Mouse (Mus musculus): ENCODE measurements at regions not wholly inside any gene's neighbourhood (a gene's known extent, or its start where the extent isn't known, plus 50 kb on each side); places are given as distances from the start of the nearest gene placed in this dataset.

GRCm38 (mm10) chr17:51552277-51553015 is 280.6 kb downstream of the Satb1 start:
- H3K27ac ChIP-seq (ENCODE audit: low read depth) = no peak overlapping the region
- TF ChIP-seq CTCF (IDR thresholded peaks at IDR 0.05; ENCODE audit: low read depth) (no peak), EP300 (IDR thresholded peaks at IDR 0.05; ENCODE audit: low read depth) (no peak)
- no peak overlapping the region for H3K4me2 ChIP-seq (ENCODE audit: low read depth, low read length)
- no peaks in the 10 kb centered on the region for H3K27me3 ChIP-seq (ENCODE audit: control insufficient read depth, insufficient read depth, low read length)
- DNase-seq (ENCODE audit: low spot score) (no peak), ATAC-seq (ENCODE audit: insufficient read depth, low read depth) (no peak)
- H3K9ac ChIP-seq (replicated peaks; ENCODE audit: low read depth, low read length) = no peak overlapping the region
- H3K9me3 ChIP-seq (replicated peaks; ENCODE audit: control insufficient read depth, low read length) = no peaks in the 10 kb centered on the region
- H3K4me3 ChIP-seq (ENCODE audit: low read depth, low read length) = no peak overlapping the region
- 81% methylated on average over 5 of the region's 5 CpGs for WGBS
- H3K4me1 ChIP-seq (ENCODE audit: control insufficient read depth, insufficient read depth) = no peaks in the 10 kb centered on the region
- no peaks in the 10 kb centered on the region for H3K36me3 ChIP-seq (replicated peaks; ENCODE audit: control insufficient read depth, insufficient read depth, low read length)

GRCm38 (mm10) chr17:51546999-51547398 is 286.1 kb downstream of the Satb1 start:
- H3K9me3 ChIP-seq (replicated peaks; ENCODE audit: control insufficient read depth, low read length) = no peaks in the 10 kb centered on the region
- H3K36me3 ChIP-seq (replicated peaks; ENCODE audit: control insufficient read depth, insufficient read depth, low read length) = no peaks in the 10 kb centered on the region
- no peak for ATAC-seq (ENCODE audit: insufficient read depth, low read depth)
- no peak overlapping the region for H3K27ac ChIP-seq (ENCODE audit: low read depth)
- no peak overlapping the region for H3K4me3 ChIP-seq (ENCODE audit: low read depth, low read length)
- H3K4me1 ChIP-seq (ENCODE audit: control insufficient read depth, insufficient read depth) = no peaks in the 10 kb centered on the region
- H3K27me3 ChIP-seq (ENCODE audit: control insufficient read depth, insufficient read depth, low read length) = no peaks in the 10 kb centered on the region
- TF ChIP-seq EP300 (IDR thresholded peaks at IDR 0.05; ENCODE audit: low read depth) = no peak
- TF ChIP-seq CTCF (IDR thresholded peaks at IDR 0.05; ENCODE audit: low read depth) = no peak
- DNase-seq (ENCODE audit: low spot score) = no peak
- WGBS = 30% methylated on average over 3 of the region's 3 CpGs
- H3K9ac ChIP-seq (replicated peaks; ENCODE audit: low read depth, low read length) = no peak overlapping the region
- H3K4me2 ChIP-seq (ENCODE audit: low read depth, low read length) = no peak overlapping the region

DNA sequence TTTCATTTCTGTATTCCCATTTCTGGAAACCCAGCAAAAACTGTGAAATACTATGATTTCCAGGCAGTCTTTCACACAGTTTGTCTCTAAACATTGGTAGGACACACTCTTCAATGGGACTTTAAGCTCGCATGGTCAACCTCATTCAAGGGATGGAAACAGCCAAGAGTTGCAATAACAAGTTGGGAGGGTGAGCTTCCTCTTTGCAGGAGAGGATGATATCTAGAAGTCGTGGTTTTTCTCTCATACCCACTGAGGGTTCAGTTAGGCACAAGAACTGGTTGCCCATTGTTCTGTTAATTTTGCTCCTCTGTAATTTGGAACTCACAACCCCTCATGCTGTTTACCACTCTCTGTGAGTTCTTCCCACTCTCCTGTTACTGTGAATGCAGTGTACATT is 290.5 kb downstream of the Satb1 start:
- no peak overlapping the region for H3K9ac ChIP-seq (replicated peaks; ENCODE audit: low read depth, low read length)
- WGBS = 48% methylated on average over 2 of the region's 2 CpGs
- TF ChIP-seq CTCF (IDR thresholded peaks at IDR 0.05; ENCODE audit: low read depth) (no peak), EP300 (IDR thresholded peaks at IDR 0.05; ENCODE audit: low read depth) (no peak)

DNA sequence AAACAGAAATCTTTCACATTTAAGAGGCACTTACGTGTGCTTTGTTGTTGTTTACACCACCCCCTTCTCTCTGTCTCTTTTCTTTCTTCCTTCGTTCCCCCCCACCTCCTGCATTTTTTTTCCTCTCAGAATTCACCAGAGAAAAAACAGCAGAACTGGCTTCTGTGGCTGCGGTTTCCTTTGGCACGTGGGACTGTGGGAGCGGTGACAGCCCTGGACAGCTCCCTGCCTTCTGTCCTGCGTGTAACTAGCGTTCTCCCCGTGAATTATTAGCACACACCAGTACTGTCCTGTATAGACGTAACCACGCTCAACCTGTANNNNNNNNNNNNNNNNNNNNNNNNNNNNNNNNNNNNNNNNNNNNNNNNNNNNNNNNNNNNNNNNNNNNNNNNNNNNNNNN is 298.4 kb downstream of the Satb1 start:
- WGBS = 28% methylated on average over 10 of the region's 10 CpGs
- Histone ChIP-seq H3K4me2 (ENCODE audit: low read depth, low read length) (peak overlapping the region; percentile 25; the same call in 1 of the 2 replicates), H3K9me3 (replicated peaks; ENCODE audit: control insufficient read depth, low read length) (no peaks in the 10 kb centered on the region), H3K27ac (ENCODE audit: low read depth) (no peak overlapping the region), H3K36me3 (replicated peaks; ENCODE audit: control insufficient read depth, insufficient read depth, low read length) (no peaks in the 10 kb centered on the region), H3K9ac (replicated peaks; ENCODE audit: low read depth, low read length) (no peak overlapping the region), H3K27me3 (ENCODE audit: control insufficient read depth, insufficient read depth, low read length) (no peaks in the 10 kb centered on the region), H3K4me3 (ENCODE audit: low read depth, low read length) (no peak overlapping the region), H3K4me1 (ENCODE audit: control insufficient read depth, insufficient read depth) (no peaks in the 10 kb centered on the region)
- ATAC-seq (ENCODE audit: insufficient read depth, low read depth) (no peak), DNase-seq (ENCODE audit: low spot score) (no peak)
- no peak for TF ChIP-seq CTCF (IDR thresholded peaks at IDR 0.05; ENCODE audit: low read depth)
- TF ChIP-seq EP300 (IDR thresholded peaks at IDR 0.05; ENCODE audit: low read depth) = no peak

More for the DNA sequence above, 290.5 kb downstream of the Satb1 start:
- DNase-seq (ENCODE audit: low spot score) = no peak
- H3K27me3 ChIP-seq (ENCODE audit: control insufficient read depth, insufficient read depth, low read length) = no peaks in the 10 kb centered on the region
- no peak overlapping the region for H3K4me3 ChIP-seq (ENCODE audit: low read depth, low read length)
- no peak overlapping the region for H3K27ac ChIP-seq (ENCODE audit: low read depth)
- H3K4me1 ChIP-seq (ENCODE audit: control insufficient read depth, insufficient read depth) = no peaks in the 10 kb centered on the region
- H3K9me3 ChIP-seq (replicated peaks; ENCODE audit: control insufficient read depth, low read length) = no peaks in the 10 kb centered on the region
- no peak for ATAC-seq (ENCODE audit: insufficient read depth, low read depth)
- H3K4me2 ChIP-seq (ENCODE audit: low read depth, low read length) = no peak overlapping the region
- H3K36me3 ChIP-seq (replicated peaks; ENCODE audit: control insufficient read depth, insufficient read depth, low read length) = no peaks in the 10 kb centered on the region

- TF ChIP-seq EP300 (IDR thresholded peaks at IDR 0.05; ENCODE audit: low read depth) (no peak), CTCF (IDR thresholded peaks at IDR 0.05; ENCODE audit: low read depth) (no peak)
- Histone ChIP-seq H3K9ac (replicated peaks; ENCODE audit: low read depth, low read length) (no peak overlapping the region), H3K4me2 (ENCODE audit: low read depth, low read length) (peak overlapping the region; percentile 25; the same call in 1 of the 2 replicates), H3K9me3 (replicated peaks; ENCODE audit: control insufficient read depth, low read length) (no peaks in the 10 kb centered on the region), H3K4me3 (ENCODE audit: low read depth, low read length) (no peak overlapping the region), H3K27ac (ENCODE audit: low read depth) (no peak overlapping the region), H3K27me3 (ENCODE audit: control insufficient read depth, insufficient read depth, low read length) (no peaks in the 10 kb centered on the region), H3K4me1 (ENCODE audit: control insufficient read depth, insufficient read depth) (no peaks in the 10 kb centered on the region), H3K36me3 (replicated peaks; ENCODE audit: control insufficient read depth, insufficient read depth, low read length) (no peaks in the 10 kb centered on the region)
- ATAC-seq (ENCODE audit: insufficient read depth, low read depth) (no peak), DNase-seq (ENCODE audit: low spot score) (no peak)
- WGBS = 32% methylated on average over 14 of the region's 14 CpGs
Observed at GRCm38 (mm10) chr17:51534270-51534669, 298.8 kb downstream of the Satb1 start.

DNA sequence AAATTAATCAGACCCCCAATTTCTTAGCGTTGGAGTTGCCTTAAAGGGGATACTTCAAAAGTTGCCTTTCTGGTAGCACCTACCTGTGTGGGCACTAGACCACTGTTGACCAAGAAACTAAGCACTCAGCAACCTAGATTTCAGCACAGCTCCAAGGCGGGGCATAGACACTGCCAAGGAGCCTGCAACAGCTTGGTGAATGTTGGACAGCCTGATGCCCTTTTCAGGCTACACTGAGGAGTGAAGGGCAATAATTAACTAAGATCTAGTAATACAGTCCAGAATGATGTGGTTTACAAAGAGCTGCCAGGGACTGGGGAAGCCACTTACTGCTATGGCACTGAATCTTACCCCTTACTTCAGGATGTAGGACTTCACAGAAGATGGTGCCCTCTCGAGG is 304.9 kb downstream of the Satb1 start:
- no peak overlapping the region for H3K9ac ChIP-seq (replicated peaks; ENCODE audit: low read depth, low read length)
- no peak for DNase-seq (ENCODE audit: low spot score)
- ATAC-seq (ENCODE audit: insufficient read depth, low read depth) = no peak
- no peaks in the 10 kb centered on the region for H3K4me1 ChIP-seq (ENCODE audit: control insufficient read depth, insufficient read depth)
- H3K36me3 ChIP-seq (replicated peaks; ENCODE audit: control insufficient read depth, insufficient read depth, low read length) = no peaks in the 10 kb centered on the region
- no peak for TF ChIP-seq CTCF (IDR thresholded peaks at IDR 0.05; ENCODE audit: low read depth)
- no peak for TF ChIP-seq EP300 (IDR thresholded peaks at IDR 0.05; ENCODE audit: low read depth)
- H3K9me3 ChIP-seq (replicated peaks; ENCODE audit: control insufficient read depth, low read length) = no peaks in the 10 kb centered on the region
- 68% methylated on average over 3 of the region's 3 CpGs for WGBS
- no peak overlapping the region for H3K4me3 ChIP-seq (ENCODE audit: low read depth, low read length)
- H3K4me2 ChIP-seq (ENCODE audit: low read depth, low read length) = no peak overlapping the region
- no peak overlapping the region for H3K27ac ChIP-seq (ENCODE audit: low read depth)
- H3K27me3 ChIP-seq (ENCODE audit: control insufficient read depth, insufficient read depth, low read length) = no peaks in the 10 kb centered on the region
